Mouse (Mus musculus) urinary bladder, postnatal 25 days (tissue): ENCODE data around the gene Ccdc40.
"Not testable (repeated sequence)": the region's sequence is repeated elsewhere in the genome, so short reads cannot be mapped to it uniquely, and the experiment has no call there.

Source experiments
- DNase-seq: peaks from one replicate; pipeline ENCODE4 v3.0.0; 2022; ENCODE audit warnings: low spot score

The Ccdc40 gene

DNA sequence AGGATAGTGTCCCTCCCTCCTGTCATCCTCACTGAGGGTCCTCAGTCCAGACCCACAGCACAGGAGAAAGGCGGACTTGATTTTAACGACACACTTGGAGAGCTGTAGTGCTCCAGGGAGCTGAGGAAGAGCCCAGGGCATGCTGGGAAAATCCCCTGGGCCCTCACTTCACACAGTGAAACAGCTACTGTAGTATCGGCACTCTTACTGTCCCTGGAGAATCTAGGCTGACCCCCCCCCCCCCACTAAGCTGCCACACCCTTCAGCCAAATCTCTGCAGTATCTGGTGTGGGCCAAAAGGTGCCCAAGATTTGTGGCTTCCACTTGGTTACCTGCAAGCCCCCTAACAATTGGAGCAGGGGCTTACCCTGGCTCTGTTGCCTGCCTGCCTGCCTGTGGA is 8.6 kb downstream of the Ccdc40 start:
- DNase-seq = no peak

DNA sequence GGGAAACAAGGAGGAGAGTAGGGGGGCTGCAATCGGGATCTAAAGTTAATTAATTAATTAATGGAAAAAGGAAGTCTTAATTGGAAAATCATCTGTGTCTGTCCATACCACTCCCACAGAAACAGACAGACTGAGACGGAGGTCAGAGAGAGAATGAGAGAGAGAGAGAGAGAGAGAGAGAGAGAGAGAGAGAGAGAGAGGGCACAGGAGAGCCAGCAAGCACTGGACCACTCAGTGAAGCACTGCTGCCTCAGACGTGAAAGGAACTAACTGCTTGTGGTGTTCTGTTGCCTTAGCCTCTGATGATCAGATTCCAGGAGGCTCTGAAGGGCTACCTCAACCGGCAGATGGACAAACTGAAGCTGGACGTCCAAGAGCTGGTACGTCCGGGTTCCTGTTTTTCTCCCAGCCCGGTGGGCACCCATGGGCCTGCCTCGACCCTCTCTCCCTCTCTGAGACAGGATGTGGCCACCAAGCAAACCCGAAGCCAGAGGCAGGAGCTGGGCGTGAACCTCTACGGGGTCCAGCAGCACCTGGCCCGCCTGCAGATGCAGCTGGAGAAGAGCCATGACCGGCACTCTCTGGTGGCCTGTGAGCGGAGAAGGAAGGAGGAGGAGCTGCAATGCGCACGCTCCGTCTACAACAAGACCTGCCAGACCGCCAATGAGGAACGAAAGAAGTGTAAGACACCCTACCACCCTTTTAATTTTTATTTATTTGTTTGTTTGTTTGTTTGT is 9.4 kb downstream of the Ccdc40 start:
- DNase-seq = no peak

DNA sequence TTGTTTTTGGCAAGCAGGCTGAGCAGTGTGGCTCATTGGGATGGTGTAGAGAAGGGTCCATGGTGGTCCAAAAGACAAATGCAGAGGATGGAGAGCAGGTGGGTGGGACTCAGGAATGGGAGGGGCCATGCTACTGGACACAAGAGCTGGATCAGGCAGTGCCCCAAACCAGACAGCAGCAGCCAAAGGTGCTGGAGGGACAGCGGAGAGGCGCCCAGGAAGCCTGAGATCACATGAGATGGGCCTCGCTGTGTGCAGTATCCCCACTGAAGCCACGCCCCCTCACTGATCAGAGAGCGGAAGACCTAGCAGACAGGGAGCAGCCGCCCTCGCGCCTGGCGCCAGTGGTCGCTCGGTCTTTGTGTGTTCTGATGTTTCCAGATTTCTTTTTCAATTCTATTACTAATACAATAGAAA is 9.9 kb downstream of the Ccdc40 start:
- no peak for DNase-seq

DNA sequence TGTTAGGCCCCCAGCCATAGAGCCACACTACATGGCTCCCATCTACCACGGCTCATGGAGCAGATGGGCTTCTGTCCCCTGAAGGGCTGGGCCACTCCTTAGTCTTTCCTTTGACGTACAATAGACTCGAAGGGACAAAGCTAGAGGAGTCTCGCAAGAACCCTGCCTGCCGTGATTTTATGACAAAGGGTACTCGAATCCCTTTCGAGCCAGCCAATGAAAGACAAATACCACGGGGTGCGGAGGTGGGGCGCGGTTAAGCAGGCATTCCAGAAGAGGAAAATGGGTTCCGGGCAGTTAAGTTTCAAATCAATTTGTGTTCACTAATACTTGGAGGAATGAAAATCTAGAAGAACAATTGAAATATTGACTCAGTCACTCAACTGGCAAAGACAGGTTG is 11.1 kb downstream of the Ccdc40 start:
- no peak for DNase-seq

DNA sequence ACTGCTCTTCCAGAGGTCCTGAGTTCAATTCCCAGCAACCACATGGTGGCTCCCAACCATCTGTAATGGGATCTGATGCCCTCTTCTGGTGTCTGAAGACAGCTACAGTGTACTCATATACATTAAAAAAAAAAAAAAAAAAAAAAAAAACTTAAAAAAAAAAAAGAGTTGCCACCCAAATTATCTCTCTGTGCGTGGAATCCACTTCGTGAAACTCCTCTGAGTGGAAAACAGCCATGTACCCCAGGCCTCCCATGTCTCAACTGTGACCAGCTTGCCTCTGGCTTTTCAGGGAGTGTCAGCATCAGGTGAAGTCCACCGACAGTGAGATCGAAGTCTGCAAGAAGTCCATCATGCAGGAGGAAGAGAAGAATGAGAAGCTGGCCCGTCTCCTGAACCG is 17.2 kb downstream of the Ccdc40 start:
- not testable (repeated sequence) for DNase-seq

DNA sequence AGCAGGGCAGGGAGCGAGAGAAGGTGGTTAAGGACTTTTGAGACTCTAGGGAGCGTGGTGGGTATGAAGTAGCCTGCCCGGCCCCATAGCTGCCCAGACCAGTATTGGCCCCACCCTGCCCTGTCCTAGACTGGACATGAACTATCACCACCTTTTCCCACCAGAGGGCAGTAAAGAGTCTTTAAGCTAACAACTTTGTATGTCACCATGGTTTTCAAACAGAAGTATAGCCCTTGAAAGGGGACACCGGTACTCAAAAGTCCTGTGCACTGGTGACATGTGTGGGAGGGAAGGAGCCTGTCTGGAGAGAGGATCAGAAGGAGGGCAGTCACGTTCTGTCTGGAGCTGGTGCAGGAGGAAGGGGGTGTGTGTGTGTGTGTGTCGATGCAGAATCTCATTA is 20.6 kb downstream of the Ccdc40 start:
- peak; percentile 64 for DNase-seq

DNA sequence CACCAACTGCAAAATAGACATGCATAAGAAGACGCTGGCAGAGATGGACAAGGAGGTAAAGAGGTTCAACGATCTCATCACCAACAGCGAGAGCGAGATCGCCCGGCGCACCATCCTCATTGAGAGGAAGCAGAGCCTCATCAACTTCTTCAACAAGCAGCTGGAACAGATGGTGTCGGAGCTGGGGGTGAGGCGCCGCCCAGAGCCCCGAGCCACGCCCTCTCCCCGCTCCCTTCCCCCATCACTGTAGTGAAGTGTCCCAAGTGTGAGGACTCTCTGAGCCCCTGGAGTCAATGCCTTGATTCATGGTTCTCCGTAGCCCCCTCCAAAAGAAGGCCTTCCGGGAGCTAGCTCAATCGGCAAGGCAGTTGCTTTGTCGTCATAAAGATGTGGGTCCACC is 22.6 kb downstream of the Ccdc40 start:
- no peak for DNase-seq

DNA sequence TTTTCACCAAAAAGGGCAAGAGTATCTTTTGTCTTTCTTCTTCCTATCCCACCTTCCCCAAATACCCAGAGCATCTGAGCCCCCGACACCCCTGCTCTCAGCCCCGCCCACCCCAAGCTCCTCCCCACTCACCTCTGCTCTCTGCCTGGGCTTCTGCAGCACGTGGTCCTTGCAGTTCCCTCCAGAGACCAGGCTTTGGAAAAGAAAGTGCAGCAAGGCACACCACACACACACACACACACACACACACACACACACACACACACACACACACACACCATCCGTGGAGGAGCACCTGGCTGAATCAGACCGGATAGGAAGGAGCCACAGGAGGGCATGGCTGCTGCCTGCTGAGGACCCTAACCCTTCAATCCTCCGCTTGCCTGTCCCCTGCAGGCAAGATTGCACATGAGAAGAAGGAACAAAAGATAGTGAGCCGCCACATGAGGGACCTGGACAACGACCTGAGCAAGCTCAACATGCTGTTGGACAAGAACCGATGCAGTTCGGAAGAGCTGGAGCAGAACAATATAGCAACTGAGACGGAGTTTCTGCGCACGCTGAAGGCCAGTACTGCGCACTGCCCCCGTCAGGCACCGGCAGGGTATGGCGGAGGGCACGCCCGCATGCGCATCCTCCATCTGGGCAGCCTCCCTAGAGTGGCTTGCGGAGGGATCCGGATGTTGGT is 24.6 kb downstream of the Ccdc40 start:
- no peak for DNase-seq

DNA sequence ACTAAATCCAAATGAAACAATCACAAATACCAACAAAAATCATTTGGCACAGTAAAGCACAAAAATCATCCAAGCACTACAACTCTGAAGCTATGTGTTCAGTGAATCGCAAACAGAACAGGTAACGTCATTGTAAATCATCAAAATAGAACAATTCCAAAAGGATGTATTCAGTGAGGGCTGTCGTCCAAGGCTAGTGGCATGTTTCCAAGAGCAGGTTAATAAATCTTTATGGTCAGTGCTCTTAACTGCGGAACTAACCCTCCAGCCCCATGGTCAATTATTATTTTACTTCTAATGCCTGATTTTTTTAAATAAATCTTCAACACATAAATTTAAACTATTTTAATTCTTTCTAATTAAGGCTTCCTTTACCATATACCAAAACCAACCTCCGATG is 28.2 kb downstream of the Ccdc40 start:
- DNase-seq = not testable (repeated sequence)

DNA sequence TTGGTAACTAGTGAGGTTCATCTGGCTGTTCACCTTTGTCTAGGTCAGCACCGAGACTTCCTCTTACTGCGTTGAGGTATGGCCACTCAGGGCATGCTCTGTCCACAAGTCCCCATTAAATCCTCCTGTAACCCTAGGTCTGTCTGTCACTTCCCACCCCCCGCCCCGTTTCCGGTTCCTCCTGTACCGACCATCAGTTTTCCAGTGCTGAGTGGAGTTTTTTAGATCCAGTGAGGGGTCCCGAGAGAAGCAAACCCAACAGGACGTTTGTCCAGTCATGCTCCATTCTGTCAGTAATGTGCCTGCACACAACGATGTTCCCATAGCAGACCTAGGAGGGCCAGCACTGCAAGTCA is 29.8 kb downstream of the Ccdc40 start:
- no peak for DNase-seq

DNA sequence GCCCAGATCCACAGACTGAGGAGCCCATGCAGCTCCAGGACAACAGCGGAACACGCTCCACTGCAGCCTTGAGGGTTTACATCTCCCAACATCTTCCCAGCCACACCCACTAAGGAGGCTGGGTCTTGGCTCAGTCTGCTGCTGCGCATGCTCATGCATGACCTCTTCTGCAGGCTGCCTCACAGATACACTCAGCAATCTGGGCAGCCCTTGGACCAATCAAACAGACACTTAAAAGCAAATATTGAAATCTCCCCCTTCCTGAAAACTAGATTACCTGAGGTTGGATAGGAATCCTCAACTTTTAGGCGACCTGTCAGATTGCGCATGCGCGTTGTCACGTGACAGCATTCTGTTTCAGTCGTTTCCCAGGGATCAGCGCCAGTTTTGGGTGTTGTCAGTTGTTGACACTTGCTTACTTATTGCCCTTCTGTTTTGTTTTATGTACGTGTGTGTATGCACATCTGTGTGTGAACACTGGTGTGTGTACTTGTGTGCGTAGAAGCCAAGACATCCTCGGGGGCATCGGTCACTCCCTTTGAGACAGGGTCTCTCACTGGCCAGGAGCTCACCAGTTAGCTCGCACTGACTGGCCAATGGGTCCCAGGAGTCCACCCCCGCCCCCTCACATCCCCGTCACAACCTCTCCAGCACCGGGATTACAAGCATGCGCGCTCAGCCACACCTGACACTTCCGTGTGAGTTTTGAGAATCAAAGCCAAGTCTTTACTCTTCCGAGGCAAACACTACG is 30.4 kb downstream of the Ccdc40 start:
- peak; percentile 57 for DNase-seq

DNA sequence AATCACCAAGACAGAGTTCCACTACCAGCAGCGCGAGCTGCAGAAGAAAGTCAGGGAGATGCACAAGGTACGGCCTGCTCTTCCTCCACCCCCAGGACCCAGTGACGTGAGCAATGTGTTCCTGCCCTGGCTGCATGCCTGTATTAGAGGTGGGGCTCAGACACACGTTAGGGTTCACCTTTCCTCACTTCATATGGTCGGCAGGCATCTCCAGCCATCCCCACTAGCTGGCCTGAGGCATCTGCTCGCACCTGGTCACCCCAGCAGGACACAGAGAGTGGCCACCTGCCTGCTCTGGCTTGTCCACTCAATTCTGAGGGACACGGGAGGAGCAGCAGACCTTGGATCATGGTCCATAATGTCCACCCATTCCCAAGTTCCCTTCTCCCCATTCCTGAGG is 31.6 kb downstream of the Ccdc40 start:
- no peak for DNase-seq

DNA sequence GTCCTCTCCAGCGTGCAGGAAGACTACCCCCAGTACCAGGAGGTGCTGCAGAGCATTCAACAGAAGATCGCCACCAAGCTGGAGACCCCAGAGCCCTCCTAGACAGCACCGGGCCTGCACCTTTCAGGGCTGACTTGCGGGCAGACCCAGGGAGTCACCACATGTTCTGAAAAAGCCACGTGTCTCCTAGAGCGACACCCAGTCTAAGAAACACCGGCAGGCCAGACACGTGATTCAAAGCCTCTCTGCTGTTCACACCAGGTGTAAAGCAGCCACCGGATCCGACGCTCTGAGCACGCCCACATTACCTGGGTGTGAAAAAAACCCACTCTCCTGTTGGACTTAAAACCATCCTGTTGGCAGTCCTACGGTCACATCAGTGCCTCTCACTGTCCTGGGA is 36.0 kb downstream of the Ccdc40 start:
- DNase-seq = no peak

DNA sequence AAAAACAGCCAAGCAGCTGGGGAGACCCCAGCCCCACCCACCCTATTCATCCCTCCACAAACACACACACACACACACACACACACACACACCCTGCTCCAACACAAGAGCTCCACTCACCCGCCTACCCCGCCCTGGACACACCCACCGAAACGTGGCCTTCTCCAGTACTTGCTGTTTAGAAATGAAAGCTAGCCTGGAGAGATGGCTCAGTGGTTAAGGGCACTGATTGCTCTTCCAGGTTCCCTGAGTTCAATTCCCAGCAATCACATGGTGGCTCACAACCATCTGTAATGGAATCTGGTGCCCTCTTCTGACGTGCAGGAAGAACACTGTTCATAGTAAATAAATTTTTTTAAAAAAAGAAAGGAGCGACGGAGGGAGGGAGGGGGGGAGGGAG is 37.4 kb downstream of the Ccdc40 start:
- DNase-seq = no peak

DNA sequence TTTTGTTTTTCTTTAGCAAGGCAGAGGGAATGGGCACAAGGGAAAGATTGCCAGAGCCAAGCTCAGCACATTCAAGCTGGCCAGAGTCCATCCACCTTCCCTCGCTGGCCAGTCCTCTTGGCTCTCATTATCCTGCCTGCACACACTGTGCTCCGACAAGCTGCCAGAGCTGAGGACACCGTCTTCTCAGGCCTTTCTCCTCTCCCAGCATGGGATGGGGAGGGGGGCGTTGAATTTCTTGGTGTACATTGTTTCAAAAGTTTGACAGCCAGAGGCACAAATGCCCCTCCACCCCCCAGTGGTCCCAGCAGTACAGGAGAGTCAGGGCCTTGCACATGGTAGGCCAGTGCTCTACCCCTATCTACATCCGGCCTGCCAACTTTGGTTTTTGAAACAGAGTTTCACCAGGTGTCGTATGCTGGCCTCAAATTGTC is 38.9 kb downstream of the Ccdc40 start:
- no peak for DNase-seq

DNA sequence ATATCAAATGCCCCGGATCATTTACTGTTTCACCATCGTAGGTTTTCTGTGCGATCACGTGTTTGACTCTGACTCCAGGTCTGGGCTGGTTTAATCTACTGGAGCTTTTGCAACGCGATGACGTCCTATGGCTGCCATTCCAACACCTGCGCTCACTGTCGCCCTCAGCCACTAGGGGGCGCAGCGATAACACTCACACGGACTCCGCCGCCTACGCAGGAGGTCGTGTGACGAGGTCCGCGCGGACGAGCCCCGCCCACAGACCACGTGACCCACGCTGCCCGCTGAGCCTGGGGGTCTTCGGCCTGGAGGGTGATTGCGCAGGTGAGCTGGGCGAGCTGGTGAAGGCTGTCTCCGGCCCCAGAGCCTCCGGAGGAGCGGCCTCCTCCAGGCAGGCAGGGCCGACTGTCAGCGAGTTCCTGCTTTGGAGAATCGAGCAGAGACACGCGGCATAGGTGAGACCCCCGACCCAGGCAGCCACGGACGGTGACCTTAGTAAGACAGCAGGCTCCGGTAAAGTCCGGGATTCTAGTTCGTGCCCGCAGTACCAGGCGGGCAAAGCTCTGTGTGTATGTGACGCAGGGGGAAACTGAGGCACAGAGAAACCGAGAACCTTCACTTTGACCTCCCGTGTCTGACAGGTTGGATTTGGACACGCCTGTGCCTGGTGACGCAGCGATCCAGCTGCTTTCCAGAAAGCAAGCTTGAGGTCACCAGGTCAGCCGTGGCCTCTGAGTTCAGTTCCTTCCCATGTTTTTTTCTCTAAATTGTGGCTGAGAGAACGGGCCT is 39.6 kb downstream of the Ccdc40 start, which contains the start of gene Gaa:
Gaa (plus strand) TSS at position 120 of the 789 bp plus-strand sequence.
- peak; percentile 98 for DNase-seq

DNA sequence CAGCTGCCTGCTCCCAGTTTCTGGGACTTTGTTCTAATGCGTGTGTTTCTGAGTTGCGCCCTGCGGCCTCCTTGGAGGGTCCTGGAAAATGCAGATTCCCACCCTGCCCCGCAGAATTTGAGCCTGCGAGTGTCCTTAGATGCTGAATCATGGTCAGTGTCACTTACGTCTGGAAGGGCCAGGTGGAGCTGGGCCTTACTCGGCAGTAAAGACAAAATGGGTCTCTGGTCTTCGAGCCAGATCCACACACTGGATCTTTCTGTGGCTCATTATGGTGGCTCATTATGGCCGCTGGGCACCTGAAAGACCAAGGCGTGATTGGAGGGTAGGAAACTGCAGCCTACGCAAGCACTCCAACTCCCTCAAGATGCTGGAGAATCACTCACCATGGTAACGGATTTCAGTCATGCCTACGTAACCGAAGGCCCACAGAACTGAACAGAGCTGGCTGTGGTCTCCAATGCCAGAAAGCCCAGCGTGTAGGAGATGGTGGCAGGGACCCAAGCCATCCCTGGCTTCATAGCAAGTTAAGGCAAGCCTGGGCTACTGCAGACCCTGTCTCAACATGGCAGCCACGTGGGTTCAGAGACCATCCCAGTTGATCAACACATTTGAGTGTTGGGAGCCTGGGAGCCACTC is 40.3 kb downstream of the Ccdc40 start:
- DNase-seq = no peak

DNA sequence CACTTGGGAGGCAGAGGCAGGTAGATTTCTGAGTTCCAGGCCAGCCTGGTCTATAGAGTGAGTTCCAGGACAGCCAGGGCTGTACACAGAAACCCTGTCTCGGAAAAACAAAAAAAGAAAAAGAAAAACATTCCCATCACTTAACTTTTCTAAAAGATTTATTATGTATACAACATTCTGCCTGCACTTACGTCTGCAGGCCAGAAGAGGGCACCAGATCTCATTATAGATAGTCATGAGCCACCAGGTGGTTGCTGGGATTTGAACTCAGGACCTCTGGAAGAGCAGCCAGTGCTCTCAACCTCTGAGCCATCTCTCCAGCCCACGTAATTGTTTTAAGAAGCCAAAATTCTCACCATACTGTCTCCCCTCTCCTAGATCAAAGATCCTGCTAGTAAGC is 44.1 kb downstream of the Ccdc40 start:
- DNase-seq = not testable (repeated sequence)

DNA sequence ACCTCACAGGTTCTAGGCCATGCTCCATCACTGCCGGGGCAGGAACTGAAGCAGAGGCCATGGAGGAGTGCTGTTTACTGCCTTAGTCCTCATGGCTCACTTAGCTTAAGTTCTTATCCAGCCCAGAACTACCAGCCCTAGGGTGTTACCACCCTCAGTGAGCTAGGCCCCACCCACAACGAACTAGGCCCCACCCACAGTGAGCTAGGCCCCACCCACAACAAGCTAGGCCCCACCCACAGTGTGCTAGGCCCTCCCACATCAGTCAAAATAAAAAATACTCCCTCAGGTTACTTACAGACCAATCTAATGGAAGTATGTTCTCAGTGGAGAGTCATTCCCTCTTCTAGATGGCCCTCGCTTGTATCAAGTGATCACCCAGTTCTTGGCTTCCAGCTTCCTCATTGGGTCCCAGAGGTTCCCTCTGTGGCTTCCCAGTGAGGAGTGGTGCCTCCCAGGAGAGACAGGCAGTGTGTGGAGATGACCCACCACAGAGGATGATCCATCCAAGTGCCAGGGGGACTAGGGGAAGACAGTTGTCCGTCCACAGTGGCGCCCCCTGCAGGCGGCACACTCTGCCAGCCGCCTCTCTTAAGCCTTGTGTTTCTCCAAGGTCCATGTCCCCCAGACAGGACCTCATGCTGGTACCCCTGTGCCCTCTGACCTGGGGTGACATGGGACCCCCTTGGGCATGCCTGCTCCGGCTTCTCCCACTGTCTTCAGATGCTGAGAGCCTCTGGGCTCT is 45.0 kb downstream of the Ccdc40 start:
- no peak for DNase-seq

DNA sequence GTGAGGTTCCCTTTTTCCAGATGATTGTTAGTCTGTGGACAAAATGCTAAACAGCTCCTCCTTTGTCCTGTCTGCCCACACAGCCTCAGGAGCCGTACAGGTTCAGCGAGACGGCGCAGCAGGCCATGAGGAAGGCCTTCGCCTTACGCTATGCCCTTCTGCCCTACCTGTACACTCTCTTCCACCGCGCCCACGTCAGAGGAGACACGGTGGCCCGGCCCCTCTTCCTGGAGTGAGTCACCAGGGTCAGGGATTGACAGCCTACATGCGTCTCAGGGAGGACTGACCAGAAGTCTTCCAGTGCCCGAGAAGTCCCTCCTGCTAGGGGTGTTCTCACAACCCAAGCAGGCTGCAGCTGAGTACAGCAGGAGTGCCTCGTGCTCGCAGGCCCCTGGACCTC is 52.7 kb downstream of the Ccdc40 start:
- DNase-seq = no peak
